Mouse (Mus musculus): ENCODE data around the gene Ncbp2. TPM values are rescaled to one million over a fixed set of nuclear protein-coding genes. Genes with fewer than 3 reads are reported as not detected.

Gene Ncbp2
- total RNA-seq, 2 experiments from 2014 or later = 41.2 to 43.9 TPM

- no peak for DNase-seq
These were observed 60.4 kb downstream of the Ncbp2 start for GRCm38 (mm10) chr16:32008529-32009293.

DNA sequence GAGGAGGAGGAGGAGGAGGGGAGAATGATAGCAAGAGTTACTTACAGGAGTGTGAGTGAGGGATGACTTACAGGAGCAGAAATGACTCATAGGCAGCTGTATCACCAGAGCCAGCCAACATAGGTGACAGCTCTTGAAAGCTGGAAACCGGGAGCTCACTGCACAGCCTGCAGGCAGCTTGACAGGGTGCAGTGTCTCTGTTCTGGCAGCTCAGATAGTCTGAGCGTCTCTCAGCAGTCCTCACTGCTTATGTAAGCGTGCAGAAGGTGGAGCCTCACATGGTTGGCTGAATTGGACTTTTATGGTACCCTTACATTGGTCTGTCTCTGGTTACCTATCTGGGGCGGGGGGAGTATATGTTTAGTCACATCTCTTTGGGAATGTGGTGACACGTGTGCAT, 61.6 kb downstream of the Ncbp2 start:
- DNase-seq = peak; percentile 22

GRCm38 (mm10) chr16:32010330-32010729, 62.0 kb downstream of the Ncbp2 start:
- no peak for DNase-seq

Small RNAs within 50 kb of the gene (microRNA-seq; reads per million reads assigned to microRNA genes)
- not detected for gene Gm26269

Other genes starting within 250 kb of the Ncbp2 start
- under 1 TPM; 0.06 to 0.24 TPM for gene Meltf, start 69.7 kb upstream of the Ncbp2 start, total RNA-seq (2021)
- 1 to 10 TPM in 1 of 2 experiments, under 1 TPM in 1; 0.48 to 1.6 TPM for gene Pigz, start 14.7 kb upstream of the Ncbp2 start, total RNA-seq (2021)
- gene 0610012G03Rik, start within 50 bp of the Ncbp2 start, total RNA-seq (2021) = 10 to 100 TPM; 55.0 to 58.8 TPM
- gene Senp5, start 54.8 kb downstream of the Ncbp2 start, total RNA-seq (2021) = 10 to 100 TPM; 22.0 to 22.8 TPM
- 10 to 100 TPM; 47.5 to 50.3 TPM for gene Pak2, start 130.8 kb downstream of the Ncbp2 start, total RNA-seq (2021)
- gene Pigx, start 151.2 kb downstream of the Ncbp2 start, total RNA-seq (2021) = 10 to 100 TPM; 34.1 to 35.0 TPM
- gene Cep19, start 151.3 kb downstream of the Ncbp2 start, total RNA-seq (2021) = 10 to 100 TPM; 10.8 to 11.2 TPM
- 10 to 100 TPM; 11.0 to 16.4 TPM for gene Nrros, start 217.1 kb downstream of the Ncbp2 start, total RNA-seq (2021)
- gene Bex6, start 231.3 kb downstream of the Ncbp2 start, total RNA-seq (2021) = not detected

All from adrenal gland, postnatal 10 days (tissue).